Mouse (Mus musculus): ENCODE measurements around the gene Rars.

Rars gene

DNA sequence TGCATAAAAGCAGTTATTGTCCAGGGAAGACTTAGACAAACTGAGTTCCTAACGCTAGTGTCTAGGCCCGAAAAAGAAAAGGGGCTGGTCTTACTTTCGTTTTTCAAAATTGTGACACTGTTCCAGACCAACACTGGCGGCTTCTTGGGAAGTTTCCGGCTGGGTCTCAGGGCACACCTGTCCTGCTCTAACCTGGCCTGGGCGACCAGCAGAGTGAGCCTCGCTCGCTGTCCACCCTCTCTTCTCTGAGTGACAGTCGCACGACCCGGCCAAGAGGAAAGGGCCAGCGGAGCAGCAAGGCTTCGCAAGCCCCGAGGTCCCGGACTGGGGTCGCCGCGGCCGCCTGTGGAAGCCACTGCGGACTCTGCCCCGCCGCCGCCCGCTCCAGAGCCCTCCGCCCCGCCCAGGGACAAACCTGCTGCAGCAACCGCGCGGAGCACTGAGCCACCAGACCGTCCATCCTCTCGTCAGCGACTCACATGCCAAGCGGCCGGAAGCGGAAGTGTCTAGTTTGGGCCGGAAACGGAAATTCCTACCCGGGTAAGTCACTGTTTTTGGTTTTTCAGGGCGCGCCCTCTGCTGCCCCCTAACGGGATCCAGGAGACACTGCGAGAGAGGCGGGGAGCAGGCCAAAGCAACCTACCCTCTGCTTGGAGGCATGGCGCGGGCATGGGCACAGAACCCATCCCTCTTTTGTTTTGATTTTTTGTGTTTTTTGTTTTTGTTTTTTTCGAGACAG, at the start of gene Rars:
TSS of gene Rars (minus strand) at position 485 of the 739 bp plus-strand sequence.
- DNase-seq (ENCODE audit: low read depth, low spot score): peak; percentile 97
- Histone ChIP-seq H3K36me3 (ENCODE audit: control insufficient read depth, insufficient read depth, low read length, poor library complexity, severe bottlenecking) (peaks cover 7% of the 10 kb centered on the region), H3K27me3 (ENCODE audit: control insufficient read depth, insufficient read depth, low read length, poor library complexity, severe bottlenecking) (no peaks in the 10 kb centered on the region)

DNA sequence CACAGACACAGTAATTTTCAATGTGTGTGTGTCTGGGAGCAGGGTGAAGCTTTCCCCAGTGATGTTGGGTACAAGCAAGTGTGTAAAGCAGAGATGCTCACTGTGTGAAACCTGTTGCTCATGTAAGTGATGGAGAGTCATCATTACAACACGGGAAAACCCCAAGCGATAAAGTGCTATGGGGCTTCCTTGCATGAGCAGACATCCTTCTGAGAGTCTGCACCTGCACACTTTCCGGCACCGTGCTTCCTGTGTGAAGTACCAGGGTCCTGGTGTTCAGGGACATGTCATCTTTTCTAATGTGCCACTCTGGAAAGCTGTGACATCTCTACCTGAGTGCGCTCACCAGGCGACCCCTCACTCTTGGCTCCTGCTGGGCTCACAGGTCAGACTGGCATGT, 48.5 kb upstream of the Rars start:
- peak; percentile 2 for DNase-seq (ENCODE audit: low read depth, low spot score)
- no peaks in the 10 kb centered on the region for H3K36me3 ChIP-seq (ENCODE audit: control insufficient read depth, insufficient read depth, low read length, poor library complexity, severe bottlenecking)
- H3K27me3 ChIP-seq (ENCODE audit: control insufficient read depth, insufficient read depth, low read length, poor library complexity, severe bottlenecking): no peaks in the 10 kb centered on the region

DNA sequence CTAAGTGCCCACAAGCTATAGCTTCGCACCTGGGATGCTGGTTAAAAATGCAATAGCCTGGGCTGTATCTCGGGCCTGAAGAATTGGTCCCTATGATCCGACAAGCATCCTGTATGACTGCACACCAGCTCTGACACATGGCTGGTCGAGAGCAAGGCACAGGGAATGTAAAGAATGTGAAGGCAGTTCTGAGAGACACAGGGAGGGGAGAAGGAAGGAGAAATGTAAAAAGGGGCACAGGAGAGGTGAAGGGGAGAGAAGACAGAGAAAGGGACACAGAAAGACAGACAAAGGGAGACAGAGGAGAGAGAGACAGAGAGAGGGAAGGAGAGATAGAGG, 44.2 kb upstream of the Rars start:
- DNase-seq (ENCODE audit: low read depth, low spot score): no peak
- Histone ChIP-seq H3K36me3 (ENCODE audit: control insufficient read depth, insufficient read depth, low read length, poor library complexity, severe bottlenecking) (no peaks in the 10 kb centered on the region), H3K27me3 (ENCODE audit: control insufficient read depth, insufficient read depth, low read length, poor library complexity, severe bottlenecking) (no peaks in the 10 kb centered on the region)

DNA sequence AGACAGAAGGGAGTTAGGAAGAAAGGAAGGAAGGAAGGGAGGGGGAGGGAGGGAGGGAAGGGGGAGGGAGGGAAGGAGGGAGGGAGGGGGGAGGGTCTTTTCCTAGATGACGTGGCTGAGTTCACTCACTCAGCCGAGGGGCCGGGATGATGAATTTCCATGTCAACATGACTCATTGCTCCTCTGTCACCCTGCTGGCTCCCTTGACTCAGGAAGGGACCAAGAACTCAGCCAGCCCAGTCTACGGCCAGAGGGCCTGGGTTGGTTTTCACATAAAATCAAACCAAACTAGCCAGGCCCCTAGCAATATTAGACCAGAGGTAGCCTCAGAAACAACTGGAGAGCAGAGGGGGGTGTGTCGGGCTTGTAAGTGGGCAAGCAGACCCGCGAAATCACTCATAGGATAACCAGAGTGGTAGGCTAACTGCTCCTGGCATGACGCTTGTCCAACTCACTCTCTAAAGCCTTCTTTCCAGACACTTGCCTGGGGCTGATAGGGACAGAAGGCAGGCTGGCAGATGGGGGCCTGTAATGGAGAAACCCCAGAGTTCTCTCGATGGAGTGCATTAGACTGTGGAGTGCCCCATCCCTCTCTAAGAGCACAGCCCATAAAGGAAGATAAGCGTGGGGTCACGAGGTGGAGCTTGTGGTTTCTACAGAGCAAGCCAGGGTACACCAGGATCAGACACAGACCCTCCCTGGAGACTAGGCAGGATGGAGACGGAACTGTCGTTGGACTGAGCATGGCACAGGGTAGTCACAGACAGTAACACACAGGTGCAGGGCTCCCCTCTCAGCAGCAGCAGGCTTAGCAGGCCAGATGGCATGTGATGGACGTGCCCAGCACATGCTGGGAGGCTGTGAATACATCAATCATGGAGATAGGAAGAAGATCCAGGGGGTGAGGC, 43.6 kb upstream of the Rars start:
- Histone ChIP-seq H3K36me3 (ENCODE audit: control insufficient read depth, insufficient read depth, low read length, poor library complexity, severe bottlenecking) (no peaks in the 10 kb centered on the region), H3K27me3 (ENCODE audit: control insufficient read depth, insufficient read depth, low read length, poor library complexity, severe bottlenecking) (no peaks in the 10 kb centered on the region)
- no peak for DNase-seq (ENCODE audit: low read depth, low spot score)

DNA sequence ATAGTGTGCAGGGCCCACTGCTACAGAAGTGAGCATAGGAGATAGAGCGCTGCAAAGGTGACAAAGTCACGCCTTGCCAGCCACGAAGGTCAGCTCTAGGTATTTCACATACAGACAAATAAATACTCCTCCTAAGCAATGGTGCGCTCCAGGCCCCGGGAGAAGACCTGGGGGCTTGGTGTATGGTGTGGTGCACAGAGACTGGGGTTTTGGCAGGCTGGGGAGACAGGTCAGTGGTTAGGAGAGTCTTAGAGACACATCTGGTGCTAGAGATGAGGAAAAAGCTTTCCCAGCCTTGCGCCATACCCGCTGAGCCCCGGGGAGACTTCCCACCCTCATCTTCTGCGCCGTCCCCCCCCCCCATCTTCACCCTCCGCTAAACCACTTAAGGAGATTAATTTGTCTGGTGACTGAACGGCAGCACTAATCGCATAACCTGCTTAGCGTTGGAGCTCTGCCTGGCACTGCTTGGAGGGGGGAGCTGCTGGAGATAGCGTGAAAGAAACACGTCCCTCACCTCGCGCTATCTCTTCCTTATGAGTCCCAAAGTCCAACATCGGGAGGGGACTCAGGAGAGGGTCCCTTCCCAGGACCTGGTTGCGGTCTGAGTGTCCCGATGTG, 39.4 kb upstream of the Rars start:
- H3K27me3 ChIP-seq (ENCODE audit: control insufficient read depth, insufficient read depth, low read length, poor library complexity, severe bottlenecking): no peaks in the 10 kb centered on the region

DNA sequence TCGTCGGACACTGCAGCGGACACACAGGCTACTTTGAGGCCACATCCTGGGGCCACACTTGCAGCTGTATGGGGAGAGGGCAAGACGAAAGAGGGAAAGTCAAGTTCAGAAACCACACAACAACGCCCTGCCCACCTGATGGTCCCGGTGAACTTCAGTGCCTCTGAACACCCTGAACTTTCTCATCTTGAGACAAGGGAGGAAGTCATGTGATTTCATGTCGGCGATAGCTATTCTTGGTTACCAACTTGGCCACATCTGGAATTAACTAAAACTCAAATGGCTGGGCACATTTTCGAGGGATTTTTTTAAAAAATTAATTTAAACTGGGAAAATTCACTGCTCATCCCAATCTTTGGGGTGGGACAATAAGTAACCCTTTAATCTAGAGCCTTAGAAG, 36.7 kb upstream of the Rars start:
- no peaks in the 10 kb centered on the region for H3K27me3 ChIP-seq (ENCODE audit: control insufficient read depth, insufficient read depth, low read length, poor library complexity, severe bottlenecking)
- DNase-seq (ENCODE audit: low read depth, low spot score): no peak
- H3K36me3 ChIP-seq (ENCODE audit: control insufficient read depth, insufficient read depth, low read length, poor library complexity, severe bottlenecking): no peaks in the 10 kb centered on the region

More for the DNA sequence above, 39.4 kb upstream of the Rars start:
- DNase-seq (ENCODE audit: low read depth, low spot score): no peak
- no peaks in the 10 kb centered on the region for H3K36me3 ChIP-seq (ENCODE audit: control insufficient read depth, insufficient read depth, low read length, poor library complexity, severe bottlenecking)

DNA sequence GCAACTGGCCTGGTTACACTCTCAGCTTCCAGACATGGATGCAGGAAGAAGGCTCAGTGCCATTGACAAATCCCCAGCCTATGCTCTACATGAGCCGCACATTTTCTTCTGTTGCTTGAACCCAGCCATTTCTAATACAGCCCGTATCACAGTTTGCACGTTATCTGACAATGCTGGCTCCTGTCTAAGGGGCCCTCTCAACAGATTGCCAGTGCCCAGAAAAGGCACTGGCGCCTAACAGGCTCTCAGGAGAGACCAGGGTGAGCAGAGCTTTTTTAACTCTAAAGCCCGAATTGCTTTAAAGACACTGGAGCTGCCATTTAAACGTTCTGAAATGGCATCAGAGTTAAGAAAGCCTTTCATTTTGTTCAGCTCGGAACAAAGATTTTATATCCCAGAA, 31.8 kb upstream of the Rars start:
- Histone ChIP-seq H3K27me3 (ENCODE audit: control insufficient read depth, insufficient read depth, low read length, poor library complexity, severe bottlenecking) (no peaks in the 10 kb centered on the region), H3K36me3 (ENCODE audit: control insufficient read depth, insufficient read depth, low read length, poor library complexity, severe bottlenecking) (no peaks in the 10 kb centered on the region)
- no peak for DNase-seq (ENCODE audit: low read depth, low spot score)

DNA sequence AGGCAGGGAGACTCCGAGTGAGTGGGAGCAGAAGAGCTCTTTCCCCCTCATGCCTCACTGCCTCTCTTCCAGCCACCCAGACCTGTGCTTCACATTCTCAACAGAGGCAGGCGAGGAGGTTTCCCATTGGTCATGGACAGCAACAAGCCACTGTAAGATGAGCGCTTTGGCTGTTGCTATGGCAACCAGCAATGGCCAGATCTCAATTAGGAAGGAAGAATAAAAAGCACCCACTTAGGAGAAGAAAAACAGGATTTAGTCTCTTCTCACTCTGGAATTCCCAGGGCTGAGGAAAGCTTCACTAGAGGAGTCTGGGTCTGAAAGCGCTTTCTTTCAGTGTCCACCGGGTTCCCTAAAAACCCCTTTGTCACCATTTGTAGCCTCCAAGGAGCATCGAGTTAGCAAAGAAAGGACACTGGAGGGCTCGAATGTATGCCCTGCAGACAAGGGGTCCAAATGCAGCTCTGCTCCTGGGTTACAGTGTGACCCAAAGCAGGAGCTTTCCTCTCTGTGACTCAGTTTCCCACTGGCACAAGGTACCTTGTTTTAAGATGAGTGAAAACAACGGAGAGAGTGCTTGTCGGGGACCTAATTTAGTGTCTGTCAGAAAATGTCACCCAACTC, 30.8 kb upstream of the Rars start:
- Histone ChIP-seq H3K36me3 (ENCODE audit: control insufficient read depth, insufficient read depth, low read length, poor library complexity, severe bottlenecking) (no peaks in the 10 kb centered on the region), H3K27me3 (ENCODE audit: control insufficient read depth, insufficient read depth, low read length, poor library complexity, severe bottlenecking) (no peaks in the 10 kb centered on the region)
- no peak for DNase-seq (ENCODE audit: low read depth, low spot score)

DNA sequence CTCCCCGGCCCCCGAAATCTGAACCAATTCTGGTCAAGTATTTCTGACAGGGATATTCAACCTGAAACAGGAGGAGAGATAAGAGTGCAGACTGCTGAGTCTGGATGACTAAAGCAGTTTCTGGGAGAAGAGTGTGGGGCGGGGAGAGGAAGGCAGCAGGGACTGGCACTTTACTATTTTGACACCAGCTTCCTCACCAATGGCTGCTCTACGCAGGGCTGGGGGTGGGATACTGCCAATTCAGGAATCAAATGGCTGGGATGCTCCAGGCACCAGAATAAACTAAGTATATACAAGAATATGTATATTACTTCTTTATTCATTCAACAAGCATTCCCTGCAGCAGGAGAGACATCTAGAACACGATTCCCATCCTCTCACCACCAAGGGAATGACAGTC, 29.3 kb upstream of the Rars start:
- no peaks in the 10 kb centered on the region for H3K27me3 ChIP-seq (ENCODE audit: control insufficient read depth, insufficient read depth, low read length, poor library complexity, severe bottlenecking)
- no peaks in the 10 kb centered on the region for H3K36me3 ChIP-seq (ENCODE audit: control insufficient read depth, insufficient read depth, low read length, poor library complexity, severe bottlenecking)
- no peak for DNase-seq (ENCODE audit: low read depth, low spot score)

DNA sequence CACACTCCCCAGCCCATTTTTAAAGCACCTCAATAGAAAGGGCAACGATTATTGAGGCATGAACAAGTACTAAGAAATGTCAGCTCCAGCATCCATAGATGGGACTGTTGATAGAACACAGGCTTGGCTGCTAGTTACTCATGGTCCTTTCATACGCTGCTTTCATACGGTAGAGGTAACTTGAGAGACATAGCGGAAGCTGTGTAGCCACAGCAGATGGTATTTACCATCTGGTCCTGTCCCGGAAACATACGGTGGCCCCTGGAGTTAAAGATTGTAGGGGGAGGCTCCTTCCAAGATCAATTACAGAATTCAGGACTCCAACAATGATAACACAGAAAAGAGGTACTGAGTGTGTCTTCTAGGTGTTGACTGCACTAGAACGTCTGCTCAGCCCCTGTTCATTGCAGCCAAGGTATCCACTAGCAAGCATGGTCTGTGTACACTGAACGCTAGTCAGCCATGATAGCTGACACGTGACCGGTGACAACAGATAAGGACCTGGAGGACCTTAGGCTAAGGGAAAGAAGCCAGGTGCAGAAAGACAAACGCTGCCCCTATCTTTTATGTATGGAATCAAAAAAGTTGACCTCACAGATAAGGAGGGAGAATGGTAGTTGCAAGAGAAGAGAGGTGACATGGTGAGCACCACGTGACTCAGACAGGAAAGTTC, 23.2 kb upstream of the Rars start:
- DNase-seq (ENCODE audit: low read depth, low spot score): no peak
- no peaks in the 10 kb centered on the region for H3K36me3 ChIP-seq (ENCODE audit: control insufficient read depth, insufficient read depth, low read length, poor library complexity, severe bottlenecking)
- H3K27me3 ChIP-seq (ENCODE audit: control insufficient read depth, insufficient read depth, low read length, poor library complexity, severe bottlenecking): no peaks in the 10 kb centered on the region

DNA sequence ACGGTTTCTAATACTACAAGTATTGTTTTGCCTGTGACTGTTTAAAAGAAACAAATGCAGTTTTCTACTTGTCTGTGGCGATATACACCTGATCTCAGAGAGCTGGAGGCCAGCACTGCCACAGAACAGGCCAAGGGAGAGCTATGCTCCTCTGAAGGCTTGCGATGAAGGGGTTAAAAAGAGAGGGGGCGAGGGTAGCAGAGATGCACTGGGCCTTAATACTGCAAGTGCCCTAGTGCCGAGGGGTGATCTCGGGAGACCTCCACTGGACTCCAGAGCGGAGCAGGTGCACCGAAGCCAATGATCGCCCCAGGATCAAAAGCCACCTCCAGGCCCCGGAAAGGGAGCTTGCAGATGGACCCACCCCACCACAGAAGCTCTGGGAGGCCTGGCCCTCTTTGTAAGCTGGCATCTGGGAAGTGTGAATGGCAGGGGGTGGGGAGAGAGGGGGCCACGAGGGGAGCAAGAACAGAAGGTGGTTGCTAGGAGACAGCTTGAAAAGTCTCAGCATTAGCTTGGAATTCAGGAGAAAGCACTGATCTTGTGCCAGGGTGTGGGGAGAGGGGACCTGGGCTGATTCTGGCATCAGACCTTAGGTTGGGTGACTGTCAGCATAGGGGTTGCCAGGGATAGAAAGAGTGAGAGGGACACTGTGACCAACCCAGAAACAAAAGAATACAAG, 22.2 kb upstream of the Rars start:
- Histone ChIP-seq H3K27me3 (ENCODE audit: control insufficient read depth, insufficient read depth, low read length, poor library complexity, severe bottlenecking) (no peaks in the 10 kb centered on the region), H3K36me3 (ENCODE audit: control insufficient read depth, insufficient read depth, low read length, poor library complexity, severe bottlenecking) (no peaks in the 10 kb centered on the region)
- no peak for DNase-seq (ENCODE audit: low read depth, low spot score)

DNA sequence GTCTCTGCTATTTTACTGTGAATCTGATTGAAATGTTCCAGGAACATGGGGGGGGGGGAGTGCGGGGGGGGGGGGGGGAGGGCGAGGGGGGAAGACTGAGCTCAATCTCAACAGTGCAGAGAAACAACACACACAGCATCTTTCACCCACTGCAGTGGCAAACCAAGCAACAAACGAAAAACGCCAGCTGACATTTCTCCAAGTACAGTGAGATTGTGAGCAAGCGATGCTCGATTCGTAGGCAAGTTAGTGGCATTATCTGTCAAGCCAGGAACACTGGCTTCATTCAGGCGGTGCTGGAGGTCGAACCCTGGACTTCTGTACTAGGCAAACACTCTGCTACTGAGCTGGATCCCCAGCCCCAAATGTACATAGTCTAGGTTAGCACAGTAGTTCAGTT, 21.3 kb upstream of the Rars start:
- no peak for DNase-seq (ENCODE audit: low read depth, low spot score)
- Histone ChIP-seq H3K27me3 (ENCODE audit: control insufficient read depth, insufficient read depth, low read length, poor library complexity, severe bottlenecking) (no peaks in the 10 kb centered on the region), H3K36me3 (ENCODE audit: control insufficient read depth, insufficient read depth, low read length, poor library complexity, severe bottlenecking) (no peaks in the 10 kb centered on the region)

DNA sequence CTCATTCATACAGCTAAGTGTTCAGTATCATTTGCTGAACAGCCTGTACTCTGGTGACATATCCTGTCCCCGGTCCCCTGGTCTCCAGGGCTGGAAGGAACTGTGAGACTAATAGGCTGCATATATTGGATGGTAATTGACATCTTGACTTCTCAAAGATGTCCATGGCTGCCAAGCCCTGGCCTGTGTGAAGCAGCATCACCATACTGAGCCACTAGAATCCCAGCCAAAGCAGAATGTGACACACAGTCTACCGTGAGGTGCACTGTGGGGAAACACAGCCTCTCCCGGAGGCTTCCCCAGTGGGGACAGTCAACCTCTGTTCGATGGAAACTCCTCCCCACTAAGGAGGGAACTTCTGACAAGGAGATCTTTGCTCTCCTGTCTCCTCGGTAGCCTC, 20.6 kb upstream of the Rars start:
- H3K27me3 ChIP-seq (ENCODE audit: control insufficient read depth, insufficient read depth, low read length, poor library complexity, severe bottlenecking): no peaks in the 10 kb centered on the region
- H3K36me3 ChIP-seq (ENCODE audit: control insufficient read depth, insufficient read depth, low read length, poor library complexity, severe bottlenecking): no peaks in the 10 kb centered on the region
- no peak for DNase-seq (ENCODE audit: low read depth, low spot score)

DNA sequence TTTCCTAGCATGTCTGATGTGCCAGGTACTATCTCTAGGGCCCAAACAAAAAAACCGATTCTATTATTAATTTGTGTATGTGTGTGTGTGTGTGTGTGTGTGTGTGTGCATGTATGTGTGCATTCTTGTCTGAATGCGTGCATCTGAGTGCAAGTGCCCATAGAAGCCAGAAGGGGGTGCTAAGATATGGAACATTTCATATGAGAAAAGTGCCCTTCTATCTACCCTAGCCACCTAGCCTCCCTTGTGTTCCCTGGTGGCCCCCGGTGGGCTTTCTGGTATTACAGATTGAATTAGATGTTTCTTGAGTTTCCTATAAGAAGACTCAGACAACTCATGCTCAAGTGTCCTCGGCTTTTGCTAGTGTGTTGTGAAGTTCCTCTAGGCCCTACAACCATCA, 19.3 kb upstream of the Rars start:
- no peak for DNase-seq (ENCODE audit: low read depth, low spot score)
- Histone ChIP-seq H3K36me3 (ENCODE audit: control insufficient read depth, insufficient read depth, low read length, poor library complexity, severe bottlenecking) (no peaks in the 10 kb centered on the region), H3K27me3 (ENCODE audit: control insufficient read depth, insufficient read depth, low read length, poor library complexity, severe bottlenecking) (no peaks in the 10 kb centered on the region)
